Mouse (Mus musculus) limb, embryonic 14.5 days (tissue): ENCODE data around the gene Pmpcb. TPM values are rescaled to one million over a fixed set of nuclear protein-coding genes. Genes with fewer than 3 reads are reported as not detected.
"Not testable (repeated sequence)": the region's sequence is repeated elsewhere in the genome, so short reads cannot be mapped to it uniquely, and the experiment has no call there.

Experiments used
- ATAC-seq: fragments of 200-750 bp; cut with Nextera tagmentation; 2 replicates; pipeline ENCODE4 v1.8.0; 2017; ENCODE audit warnings: low read depth, moderate number of reproducible peaks, moderate TSS enrichment; ENCODE audit not compliant: low FRiP score
- DNase-seq: peaks from one replicate; pipeline ENCODE4 v3.0.0-alpha.2; 2015; ENCODE audit warnings: low spot score
- H3K27ac ChIP-seq: fragments of 300-500 bp; sonication (generic); replicated peaks from 2 replicates; pipeline ENCODE4 v1.5.1; 2014; ENCODE audit warnings: low read depth, mild to moderate bottlenecking, low read length, moderate library complexity, mixed read lengths
- H3K27me3 ChIP-seq: fragments of 300-500 bp; sonication (generic); 2 replicates; pipeline ENCODE4 v1.6.1; 2014; ENCODE audit warnings: low read length, mixed read lengths; ENCODE audit not compliant: control insufficient read depth, insufficient read depth
- H3K36me3 ChIP-seq: fragments of 300-500 bp; sonication (generic); 2 replicates; pipeline ENCODE4 v1.6.1; 2014; ENCODE audit warnings: mild to moderate bottlenecking, low read length, moderate library complexity, mixed read lengths; ENCODE audit not compliant: control insufficient read depth, insufficient read depth
- H3K4me1 ChIP-seq: fragments of 300-500 bp; sonication (generic); 2 replicates; pipeline ENCODE4 v1.6.1; 2014; ENCODE audit warnings: antibody characterized with exemption, low read length, mixed read lengths; ENCODE audit not compliant: control insufficient read depth, insufficient read depth
- H3K4me2 ChIP-seq: fragments of 300-500 bp; sonication (generic); replicated peaks from 2 replicates; pipeline ENCODE4 v1.6.1; 2014; ENCODE audit warnings: low read depth, mild to moderate bottlenecking, low read length, moderate library complexity; ENCODE audit not compliant: severe bottlenecking
- H3K4me3 ChIP-seq: fragments of 300-500 bp; sonication (generic); replicated peaks from 2 replicates; pipeline ENCODE4 v1.5.1; 2014; ENCODE audit warnings: low read length
- H3K9ac ChIP-seq: fragments of 300-500 bp; sonication (generic); 2 replicates; pipeline ENCODE4 v1.6.1; 2014; ENCODE audit warnings: mild to moderate bottlenecking, low read depth, low read length, moderate library complexity; ENCODE audit not compliant: severe bottlenecking
- H3K9me3 ChIP-seq: fragments of 300-500 bp; sonication (generic); 2 replicates; pipeline ENCODE4 v1.6.1; 2016; ENCODE audit warnings: low read length; ENCODE audit not compliant: control insufficient read depth
- POLR2A ChIP-seq: fragments of 200-500 bp; IDR thresholded peaks from 2 replicates; pipeline ENCODE4 v1.8.0; 2012; ENCODE audit warnings: inconsistent platforms, mild to moderate bottlenecking, moderate library complexity, borderline replicate concordance; ENCODE audit not compliant: insufficient read depth, insufficient read length; ENCODE audit errors: extremely low read depth
- WGBS: fragments of 180-500 bp; shearing (Covaris S2); extraction: QIAGEN DNeasy Blood & Tissue Kit; methylation state at CpG from one replicate; pipeline ENCODE4 v1.1.7; 2014; 5-methylcytosine and 5-hydroxymethylcytosine counted together
- polyA plus RNA-seq, 2 experiments: library from polyadenylated mRNA; depleted of rRNA in 1 of 2; stranded (reverse) in 1 of 2; unstranded in 1 of 2; fragments of >200 nt; fragmentation: Nextera tagmentation in 1 of 2; extraction: Ambion mirVana in 1 of 2; gene quantifications; 2 replicates each; pipeline versions ENCODE4 v1.2.1 to v1.2.3; 2012 to 2014

Pmpcb gene
- polyA plus RNA-seq, 2 experiments, result 80.0 to 82.7 TPM

GRCm38 (mm10) chr5:21703708-21704107 lies 33.2 kb upstream of the Pmpcb start:
- Histone ChIP-seq H3K4me3 (no peak overlapping the region), H3K4me1 (no peaks in the 10 kb centered on the region), H3K9me3 (no peaks in the 10 kb centered on the region), H3K27me3 (no peaks in the 10 kb centered on the region), H3K9ac (no peak overlapping the region), H3K36me3 (no peaks in the 10 kb centered on the region), H3K27ac (no peak overlapping the region), H3K4me2 (no peak overlapping the region)
- 84% methylated on average over 3 of the region's 3 CpGs for WGBS
- DNase-seq, result no peak
- no peak for TF ChIP-seq POLR2A
- no peak for ATAC-seq

- no peak for TF ChIP-seq POLR2A
- H3K4me3 ChIP-seq, result no peak overlapping the region
- WGBS, result 92% methylated on average over 4 of the region's 4 CpGs
- H3K9me3 ChIP-seq, result no peaks in the 10 kb centered on the region
- DNase-seq (no peak), ATAC-seq (no peak)
- no peak overlapping the region for H3K4me2 ChIP-seq
- no peak overlapping the region for H3K27ac ChIP-seq
- no peaks in the 10 kb centered on the region for H3K36me3 ChIP-seq
- H3K27me3 ChIP-seq, result no peaks in the 10 kb centered on the region
- H3K4me1 ChIP-seq, result no peaks in the 10 kb centered on the region
- no peak overlapping the region for H3K9ac ChIP-seq
Measured at GRCm38 (mm10) chr5:21706546-21706945, 30.4 kb upstream of the Pmpcb start.

- not testable (repeated sequence) for H3K4me1 ChIP-seq, DNase-seq, H3K4me2 ChIP-seq, H3K9ac ChIP-seq, H3K4me3 ChIP-seq, H3K27me3 ChIP-seq, H3K9me3 ChIP-seq, H3K27ac ChIP-seq, H3K36me3 ChIP-seq, ATAC-seq
- WGBS, result 86% methylated on average over 8 of the region's 8 CpGs
Measured at GRCm38 (mm10) chr5:21708011-21708410, 28.9 kb upstream of the Pmpcb start.

GRCm38 (mm10) chr5:21712127-21712715 lies 24.7 kb upstream of the Pmpcb start:
- 66% methylated on average over 13 of the region's 13 CpGs for WGBS
- ATAC-seq, result no peak
- Histone ChIP-seq H3K4me1 (no peaks in the 10 kb centered on the region), H3K27me3 (no peaks in the 10 kb centered on the region), H3K4me2 (no peak overlapping the region), H3K36me3 (no peaks in the 10 kb centered on the region), H3K4me3 (no peak overlapping the region), H3K9me3 (no peaks in the 10 kb centered on the region), H3K9ac (no peak overlapping the region), H3K27ac (no peak overlapping the region)
- TF ChIP-seq POLR2A, result no peak
- no peak for DNase-seq

- Histone ChIP-seq H3K4me1 (no peaks in the 10 kb centered on the region), H3K27ac (no peak overlapping the region), H3K9me3 (no peaks in the 10 kb centered on the region), H3K9ac (no peak overlapping the region), H3K27me3 (no peaks in the 10 kb centered on the region), H3K4me3 (no peak overlapping the region), H3K36me3 (no peaks in the 10 kb centered on the region), H3K4me2 (no peak overlapping the region)
- no peak for TF ChIP-seq POLR2A
- DNase-seq (no peak), ATAC-seq (no peak)
- 87% methylated on average over 4 of the region's 4 CpGs for WGBS
Measured at GRCm38 (mm10) chr5:21714447-21714846, 22.5 kb upstream of the Pmpcb start.
